ENCODE assay signal across 27 mouse cellular contexts in genomic region chr16:89785795-89786194, GRCm38 (mm10).
DNase-seq lines count a peak whose midpoint lies in the region; ATAC-seq and TF ChIP-seq lines count a peak whose summit lies in the region.
"Had no signal": no experiment of that assay in that cellular context is flagged by ENCODE, and none has a peak within 500 bp of the region (broad histone marks: within the 10 kb centered on the region; RNA-seq: fewer than 3 reads in every experiment).

No protein-coding gene starts in this region.

- no peak for TF ChIP-seq EP300 in liver, embryonic 14.5 days (IDR thresholded peaks at IDR 0.05; ENCODE audit: low read depth)
- no peak for TF ChIP-seq EP300 in liver, postnatal 0 days (IDR thresholded peaks at IDR 0.05; ENCODE audit: low read depth)

- H3K4me1 ChIP-seq in liver, embryonic 12.5 days: 0 out of 2 replicates have a peak, but pooled peaks cover 8% of the 10 kb centered on the region
- H3K4me1 ChIP-seq in liver, embryonic 14.5 days (replicated peaks; ENCODE audit: control insufficient read depth in 2 of 2, insufficient read depth in 2 of 2, low read length in 1 of 2): no peaks in the 10 kb centered on the region
- no peaks in the 10 kb centered on the region for H3K4me1 ChIP-seq in liver, postnatal 0 days (ENCODE audit: insufficient read depth)
- H3K4me1 ChIP-seq: embryonic facial prominence, embryonic 12.5 days; embryonic facial prominence, embryonic 15.5 days had no signal

- ATAC-seq in liver, embryonic 12.5 days: peak; percentile 57; the same call in 1 of the 2 replicates
- ATAC-seq in liver, embryonic 14.5 days (ENCODE audit: insufficient read depth): 0 out of 2 replicates have a peak, but pooled peaks have one; percentile 33
- peak; percentile 95 for ATAC-seq in liver, postnatal 0 days
- ATAC-seq: CD4-positive, CD25-positive, alpha-beta regulatory T cell, adult 4 months; forebrain, embryonic 14.5 days; forebrain, postnatal 0 days had no signal

- peak; percentile 33 for DNase-seq in lung, postnatal 36 days
- DNase-seq in lung, postnatal 10 days: no peak
- DNase-seq in liver, embryonic 14.5 days (ENCODE audit: low read depth in 3 of 3, low spot score in 3 of 3): no peak
- peak; percentile 31 for DNase-seq in liver, postnatal 0 days
- no peak for DNase-seq in left cerebral cortex, adult 8-10 months (ENCODE audit: low spot score in 2 of 2)
- no peak for DNase-seq in thymus, postnatal 25 days
- DNase-seq: adrenal gland, adult 2 months; adrenal gland, postnatal 14 days; cerebellum, adult 11 months; cerebellum, adult 2 months; cerebellum, adult 9-11 months; cerebellum, postnatal 25 days; forebrain, postnatal 0 days; gastrocnemius, adult 2 months; gastrocnemius, postnatal 14 days; heart, adult 18-20 months; heart, postnatal 10 days; heart, postnatal 36 days had no signal

- H3K4me2 ChIP-seq in liver, embryonic 12.5 days: no peak overlapping the region
- H3K4me2 ChIP-seq in liver, embryonic 14.5 days (ENCODE audit: low read depth): no peak overlapping the region
- H3K4me2 ChIP-seq in liver, postnatal 0 days (ENCODE audit: low read depth, low read length): no peak overlapping the region
- H3K4me2 ChIP-seq: embryonic facial prominence, embryonic 12.5 days; embryonic facial prominence, embryonic 15.5 days; heart, embryonic 12.5 days; heart, embryonic 15.5 days; hindbrain, embryonic 14.5 days had no signal

- no peak overlapping the region for H3K9ac ChIP-seq in liver, embryonic 12.5 days
- no peak overlapping the region for H3K9ac ChIP-seq in liver, embryonic 14.5 days (replicated peaks)
- H3K9ac ChIP-seq in liver, postnatal 0 days (replicated peaks): no peak overlapping the region
- H3K9ac ChIP-seq: embryonic facial prominence, embryonic 12.5 days; embryonic facial prominence, embryonic 15.5 days; forebrain, postnatal 0 days; heart, embryonic 12.5 days; heart, embryonic 15.5 days; hindbrain, embryonic 14.5 days had no signal

- no peaks in the 10 kb centered on the region for H3K27me3 ChIP-seq in liver, embryonic 12.5 days (replicated peaks)
- H3K27me3 ChIP-seq in liver, embryonic 14.5 days (ENCODE audit: control insufficient read depth, insufficient read depth, low read length): no peaks in the 10 kb centered on the region
- H3K27me3 ChIP-seq in liver, postnatal 0 days (ENCODE audit: insufficient read depth, low read length): no peaks in the 10 kb centered on the region
- H3K27me3 ChIP-seq: embryonic facial prominence, embryonic 12.5 days; embryonic facial prominence, embryonic 15.5 days; heart, embryonic 12.5 days; heart, embryonic 15.5 days had no signal

- WGBS in liver, embryonic 12.5 days (ENCODE audit: insufficient replicate concordance): 69% methylated on average over 5 of the region's 5 CpGs
- 57% methylated on average over 5 of the region's 5 CpGs for WGBS in liver, embryonic 14.5 days (ENCODE audit: insufficient replicate concordance)
- 50% methylated on average over 5 of the region's 5 CpGs for WGBS in liver, postnatal 0 days (ENCODE audit: insufficient replicate concordance)

- no peak overlapping the region for H3K27ac ChIP-seq in liver, embryonic 12.5 days
- no peak overlapping the region for H3K27ac ChIP-seq in liver, embryonic 14.5 days
- H3K27ac ChIP-seq in liver, postnatal 0 days (ENCODE audit: low read depth): no peak overlapping the region
- H3K27ac ChIP-seq: embryonic facial prominence, embryonic 12.5 days; embryonic facial prominence, embryonic 15.5 days; gastrocnemius, adult 2 months; heart, embryonic 15.5 days; hindbrain, embryonic 10.5 days; hindbrain, embryonic 14.5 days had no signal

- H3K9me3 ChIP-seq in liver, embryonic 12.5 days (replicated peaks): no peaks in the 10 kb centered on the region
- H3K9me3 ChIP-seq in liver, embryonic 14.5 days (ENCODE audit: control insufficient read depth, low read length): no peaks in the 10 kb centered on the region
- H3K9me3 ChIP-seq in liver, postnatal 0 days (ENCODE audit: low read length): peaks cover 4% of the 10 kb centered on the region
- H3K9me3 ChIP-seq: embryonic facial prominence, embryonic 15.5 days; heart, embryonic 15.5 days; hindbrain, embryonic 10.5 days had no signal

- no peak overlapping the region for H3K4me3 ChIP-seq in liver, embryonic 12.5 days
- no peak overlapping the region for H3K4me3 ChIP-seq in liver, embryonic 14.5 days (ENCODE audit: insufficient read depth in 1 of 2, low read depth in 2 of 2, low read length in 2 of 2)
- H3K4me3 ChIP-seq in liver, postnatal 0 days (ENCODE audit: low read depth, low read length): no peak overlapping the region
- H3K4me3 ChIP-seq: embryonic facial prominence, embryonic 12.5 days; embryonic facial prominence, embryonic 15.5 days; gastrocnemius, adult 2 months; heart, embryonic 12.5 days; heart, embryonic 15.5 days; hindbrain, embryonic 10.5 days had no signal

- H3K36me3 ChIP-seq in liver, embryonic 12.5 days: peaks cover 9% of the 10 kb centered on the region; the same call in 1 of the 2 replicates
- no peaks in the 10 kb centered on the region for H3K36me3 ChIP-seq in liver, embryonic 14.5 days (replicated peaks; ENCODE audit: control insufficient read depth, insufficient read depth, low read depth)
- no peaks in the 10 kb centered on the region for H3K36me3 ChIP-seq in liver, postnatal 0 days (replicated peaks; ENCODE audit: insufficient read depth, low read length)
- H3K36me3 ChIP-seq: heart, embryonic 15.5 days had no signal

- no peak for TF ChIP-seq CTCF in liver, embryonic 14.5 days (IDR thresholded peaks at IDR 0.05; ENCODE audit: low read depth)
- TF ChIP-seq CTCF in liver, postnatal 0 days (IDR thresholded peaks at IDR 0.05; ENCODE audit: low read depth): no peak

Comparison
In these comparisons a context has a peak if more than half of its experiments do, and no peak if none do; other contexts are left out.
1. DNase-seq: peak in lung, postnatal 36 days (single experiment) and liver, postnatal 0 days (single experiment); none in lung, postnatal 10 days (single experiment), liver, embryonic 14.5 days (0 of 3), left cerebral cortex, adult 8-10 months (0 of 2) and thymus, postnatal 25 days (single experiment).
2. ATAC-seq: peak in every context shown above with its lines; median percentile 95 in liver, postnatal 0 days; 57 in liver, embryonic 12.5 days; 33 in liver, embryonic 14.5 days.